ENCODE assay signal across 8 mouse cellular contexts in the genomic region with DNA sequence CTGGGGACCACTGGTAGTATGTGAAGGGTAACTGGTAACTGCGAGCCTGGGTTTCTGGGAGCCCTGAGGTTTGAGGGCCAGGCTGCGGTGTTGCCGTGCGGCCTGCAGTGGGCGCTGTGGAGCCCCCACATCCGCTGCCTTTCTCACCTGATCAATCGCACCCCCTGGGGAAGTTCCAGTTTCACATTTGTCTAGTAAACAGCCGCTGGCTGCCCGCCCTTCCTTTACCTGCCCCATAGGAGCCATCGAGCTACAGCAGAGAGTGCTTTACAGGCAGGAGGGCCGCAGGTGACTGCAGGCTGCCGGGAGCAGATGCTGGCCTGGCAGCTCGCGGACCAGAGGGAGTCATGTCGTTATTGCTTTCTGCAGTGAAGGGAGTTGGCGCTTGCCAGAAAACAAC.
A peak's percentile ranks its signal among the peaks of the same experiment; 100 is the strongest.
DNase-seq lines count a peak whose midpoint lies in the region; ATAC-seq and TF ChIP-seq lines count a peak whose summit lies in the region.

No protein-coding gene starts in this region.

- no peaks in the 10 kb centered on the region for H3K36me3 ChIP-seq in hindbrain, embryonic 12.5 days

- no peak overlapping the region for H3K27ac ChIP-seq in hindbrain, embryonic 12.5 days

- ATAC-seq in Patski = no peak
- peak; percentile 33; the same call in 1 of the 2 replicates for ATAC-seq in hindbrain, embryonic 12.5 days (ENCODE audit: low FRiP score)

- no peaks in the 10 kb centered on the region for H3K9me3 ChIP-seq in hindbrain, embryonic 12.5 days (replicated peaks)

- CTCF ChIA-PET in Patski (lab: Charles Lee) = interaction anchor here (0.8 to 1.1 kb wide), 2 partner anchors 16 to 147 kb away, joined by 3 read pairs; no protein-coding TSS in a partner anchor

- WGBS in hindbrain, embryonic 12.5 days = 11% methylated on average over 16 of the region's 16 CpGs

- peak overlapping the region; percentile 46 for H3K4me2 ChIP-seq in hindbrain, embryonic 12.5 days (replicated peaks)

- H3K4me1 ChIP-seq in hindbrain, embryonic 12.5 days = peaks cover 7% of the 10 kb centered on the region

- DNase-seq in Patski (ENCODE audit: low read depth, low spot score) = no peak
- peak; percentile 73 for DNase-seq in cerebellum, adult 8-10 months
- peak; percentile 38 to 48 for DNase-seq in frontal cortex, postnatal 14 days (ENCODE audit: low spot score in 2 of 2)
- peak; percentile 66 to 76 for DNase-seq in layer of hippocampus, postnatal 10 days (ENCODE audit: low spot score in 2 of 2)
- DNase-seq in lung, postnatal 14 days = peak; percentile 69
- DNase-seq in retina, adult 2 months (ENCODE audit: low read depth, low spot score) = peak; percentile 15
- DNase-seq in thymus, postnatal 4 days = peak; percentile 89

- peak overlapping the region; percentile 23 for H3K4me3 ChIP-seq in hindbrain, embryonic 12.5 days

- TF ChIP-seq CTCF in Patski (IDR thresholded peaks at IDR 0.05) = peak; percentile 86

- in situ Hi-C loops in Patski (cut with MboI; ENCODE audit: low pct_unique_long_range_greater_than_20kb) = loop anchor here (25.0 kb wide), 1 partner anchor 414 kb away; no protein-coding TSS in a partner anchor

- POLR2A ChIA-PET in Patski (lab: Charles Lee) = no interaction called here

- no peaks in the 10 kb centered on the region for H3K27me3 ChIP-seq in Patski
- H3K27me3 ChIP-seq in hindbrain, embryonic 12.5 days = peaks cover 3% of the 10 kb centered on the region; the same call in 1 of the 2 replicates

- H3K9ac ChIP-seq in hindbrain, embryonic 12.5 days = no peak overlapping the region
